Mouse (Mus musculus) CD4-positive, CD25-positive, alpha-beta regulatory T cell, adult 2 months (primary cell): Measurements from ENCODE around the gene Arhgap42.

ENCODE experiments used
- DNase-seq: peaks from one replicate; pipeline ENCODE4 v3.0.0-alpha.2; 2012; ENCODE audit warnings: low read depth, low spot score

The Arhgap42 gene

GRCm38 (mm10) chr9:9238438-9239391, at the start of gene Arhgap42:
Gene Arhgap42, minus strand, starts transcription at chr9:9239101.
- DNase-seq = no peak

GRCm38 (mm10) chr9:9288140-9288539, 49.2 kb upstream of the Arhgap42 start:
- no peak for DNase-seq

- no peak for DNase-seq
Measured at GRCm38 (mm10) chr9:9269305-9269704, 30.4 kb upstream of the Arhgap42 start.

- no peak for DNase-seq
Measured at GRCm38 (mm10) chr9:9267606-9268601, 29.0 kb upstream of the Arhgap42 start.

- no peak for DNase-seq
Measured at GRCm38 (mm10) chr9:9263543-9263942, 24.6 kb upstream of the Arhgap42 start.

GRCm38 (mm10) chr9:9262479-9262878, 23.6 kb upstream of the Arhgap42 start:
- no peak for DNase-seq

- DNase-seq = no peak
Measured at GRCm38 (mm10) chr9:9254764-9255163, 15.9 kb upstream of the Arhgap42 start.

- DNase-seq = no peak
Measured at GRCm38 (mm10) chr9:9248529-9248928, 9.6 kb upstream of the Arhgap42 start.

- DNase-seq = no peak
Measured at GRCm38 (mm10) chr9:9245994-9246393, 7.1 kb upstream of the Arhgap42 start.

GRCm38 (mm10) chr9:9243834-9244233, 4.9 kb upstream of the Arhgap42 start:
- no peak for DNase-seq

- no peak for DNase-seq
Measured at GRCm38 (mm10) chr9:9241202-9241795, 2.4 kb upstream of the Arhgap42 start.

GRCm38 (mm10) chr9:9237511-9237910, 1.4 kb downstream of the Arhgap42 start:
- DNase-seq = no peak

- no peak for DNase-seq
Measured at GRCm38 (mm10) chr9:9229662-9230061, 9.2 kb downstream of the Arhgap42 start.

GRCm38 (mm10) chr9:9224837-9225236, 14.1 kb downstream of the Arhgap42 start:
- DNase-seq = no peak

GRCm38 (mm10) chr9:9223384-9223783, 15.5 kb downstream of the Arhgap42 start:
- DNase-seq = no peak

- DNase-seq = no peak
Measured at GRCm38 (mm10) chr9:9221950-9222486, 16.9 kb downstream of the Arhgap42 start.

- DNase-seq = no peak
Measured at GRCm38 (mm10) chr9:9221185-9221584, 17.7 kb downstream of the Arhgap42 start.

- no peak for DNase-seq
Measured at GRCm38 (mm10) chr9:9218301-9218700, 20.6 kb downstream of the Arhgap42 start.

GRCm38 (mm10) chr9:9214849-9215248, 24.1 kb downstream of the Arhgap42 start:
- DNase-seq = no peak

- DNase-seq = no peak
Measured at GRCm38 (mm10) chr9:9214296-9214695, 24.6 kb downstream of the Arhgap42 start.

GRCm38 (mm10) chr9:9211411-9212087, 27.4 kb downstream of the Arhgap42 start:
- no peak for DNase-seq
